Mouse (Mus musculus) left cerebral cortex, postnatal 14 days (tissue): ENCODE measurements around the gene 4833439L19Rik. TPM values are rescaled to one million over a fixed set of nuclear protein-coding genes. Genes with fewer than 3 reads are reported as not detected.

Source experiments
- DNase-seq, 2 experiments: peaks; one replicate each; pipeline ENCODE4 v3.0.0; 2021 to 2022; ENCODE audit warnings: low spot score in 2 of 2, mixed read lengths in 1 of 2
- intact Hi-C: fragments of 180-260 bp; cut with DNase I; formaldehyde crosslinking; loops from one replicate; pipeline ENCODE4 v1.15.1; 2025
- total RNA-seq, 2 experiments: library from RNA; stranded (reverse); gene quantifications; 2 replicates each; pipeline ENCODE4 v1.2.3; 2021

4833439L19Rik gene
- total RNA-seq, 2 experiments from 2014 or later = 149 to 151 TPM

- intact Hi-C loops = no loop called here
- no peak for DNase-seq
Measured at GRCm38 (mm10) chr13:54589414-54589995, 24.3 kb upstream of the 4833439L19Rik start.

DNA sequence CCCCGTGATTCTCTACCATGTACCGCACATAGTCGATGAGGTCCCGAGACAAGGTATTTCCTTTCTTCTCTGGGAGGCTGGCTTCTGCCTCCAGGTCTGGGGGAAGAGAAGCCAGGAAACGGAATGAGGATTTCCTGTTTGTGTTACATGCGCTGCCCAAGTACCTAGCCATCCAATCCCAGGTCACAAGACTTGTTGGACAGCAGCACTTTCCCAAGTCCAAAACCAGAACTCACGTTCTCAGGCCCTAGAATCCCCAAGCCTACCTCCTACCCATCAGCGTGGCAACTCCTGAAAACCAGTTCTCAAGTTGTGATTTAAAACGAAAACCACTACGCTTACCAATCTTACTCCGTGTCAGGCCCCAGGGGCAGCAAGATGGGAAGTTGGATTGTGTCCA lies 20.6 kb upstream of the 4833439L19Rik start:
- no peak for DNase-seq
- intact Hi-C loops = no loop called here

DNA sequence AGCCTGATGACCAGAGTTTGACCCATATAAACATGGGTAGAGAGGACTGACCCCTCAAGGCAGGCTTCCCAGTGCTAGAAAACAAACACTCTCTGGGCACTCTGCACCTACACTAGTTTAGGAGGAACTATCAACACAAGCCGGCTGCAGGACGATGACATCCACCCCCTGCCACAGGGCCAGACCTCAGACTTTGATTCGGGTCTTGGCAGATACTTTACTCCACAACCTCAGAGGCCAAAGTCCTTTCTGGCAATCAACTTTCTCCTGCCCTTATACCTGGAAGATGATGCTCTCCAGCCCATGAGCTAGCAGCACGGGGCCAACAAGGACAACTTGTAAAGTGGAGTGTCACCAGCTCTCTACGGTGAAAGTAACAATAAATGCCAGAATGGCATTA lies 17.6 kb upstream of the 4833439L19Rik start:
- DNase-seq = no peak
- intact Hi-C loops = no loop called here

GRCm38 (mm10) chr13:54582126-54582525 lies 16.9 kb upstream of the 4833439L19Rik start:
- intact Hi-C loops = no loop called here
- DNase-seq = no peak

DNA sequence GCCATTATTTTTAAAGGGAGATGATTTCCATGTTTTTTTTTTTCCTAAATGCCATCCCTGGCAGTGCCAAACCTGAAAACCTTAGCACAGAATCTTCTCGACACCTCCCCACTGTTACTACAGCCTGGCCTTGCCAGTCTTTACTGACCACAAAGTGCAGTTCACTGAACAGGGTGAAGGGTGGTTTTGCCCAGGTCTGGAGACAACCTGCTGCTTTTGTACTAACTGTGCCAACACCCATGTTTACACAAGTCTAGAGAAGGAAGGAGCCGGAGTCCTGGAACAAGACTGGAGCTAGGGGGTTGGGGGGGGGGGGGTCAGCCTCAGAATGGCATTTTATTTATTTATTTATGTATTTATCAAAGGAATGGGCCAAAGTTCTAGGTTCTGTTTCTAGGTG lies 16.1 kb upstream of the 4833439L19Rik start:
- intact Hi-C loops = no loop called here
- DNase-seq = no peak

- intact Hi-C loops = no loop called here
- DNase-seq = no peak
Measured at GRCm38 (mm10) chr13:54577652-54578507, 12.6 kb upstream of the 4833439L19Rik start.

- no peak for DNase-seq
- intact Hi-C loops = no loop called here
Measured at GRCm38 (mm10) chr13:54575489-54575888, 10.3 kb upstream of the 4833439L19Rik start.

DNA sequence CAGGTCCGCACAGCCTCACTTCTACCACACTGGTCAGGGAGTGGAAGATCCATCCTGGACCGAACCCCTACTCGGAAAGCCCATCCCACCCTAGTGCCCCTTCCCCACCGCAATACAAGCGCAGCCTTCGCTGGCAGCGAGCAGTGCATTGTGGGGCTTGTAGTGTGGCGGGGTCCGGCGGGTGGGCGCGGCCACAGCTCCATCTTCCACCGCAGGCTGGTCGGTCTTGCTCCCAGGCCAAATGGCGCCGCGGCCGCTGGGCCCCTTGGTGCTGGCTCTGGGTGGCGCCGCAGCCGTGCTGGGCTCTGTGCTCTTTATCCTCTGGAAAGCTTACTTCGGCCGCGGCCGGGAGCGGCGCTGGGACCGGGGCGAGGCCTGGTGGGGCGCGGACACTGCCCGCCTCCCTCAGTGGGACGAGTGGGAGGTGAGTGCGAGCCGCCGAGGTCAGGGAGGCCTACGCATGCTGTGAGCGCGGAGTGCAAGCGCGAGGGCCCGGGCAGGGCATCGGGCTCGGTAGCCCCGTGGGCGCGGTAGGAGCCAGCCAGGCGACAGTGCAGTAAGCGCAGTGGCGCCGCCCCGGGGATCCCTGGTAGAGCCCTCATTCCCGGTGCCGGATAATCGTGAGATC lies 9.7 kb upstream of the 4833439L19Rik start, which contains the start of gene Arl10:
Gene Arl10, plus strand, starts transcription at position 162 of the 628 bp plus-strand sequence.
- peak in 1 of 2 experiments; percentile 73 for DNase-seq
- intact Hi-C loops = no loop called here

- no peak for DNase-seq
- intact Hi-C loops = no loop called here
Measured at GRCm38 (mm10) chr13:54572621-54573020, 7.4 kb upstream of the 4833439L19Rik start.

DNA sequence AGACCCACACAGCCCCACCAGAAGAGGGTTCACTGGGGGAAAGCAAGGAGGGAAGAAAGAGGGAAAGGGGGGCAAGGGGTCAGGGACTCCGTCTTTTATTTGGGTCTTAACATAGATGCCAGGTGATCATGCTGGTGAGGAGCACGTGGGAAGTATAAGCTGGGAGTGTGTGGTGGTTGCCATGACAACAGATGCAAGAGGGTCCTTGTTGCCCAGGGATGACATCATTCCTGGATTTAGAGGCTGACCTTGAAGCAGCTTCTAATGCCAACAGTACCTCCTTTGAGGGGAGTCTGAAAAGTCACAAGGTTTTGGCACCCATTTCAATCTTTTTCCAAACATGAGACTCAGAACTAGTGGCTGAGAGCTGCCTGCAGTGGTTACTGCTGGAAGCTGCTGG lies 6.4 kb upstream of the 4833439L19Rik start:
- peak in 1 of 2 experiments; percentile 60 for DNase-seq
- intact Hi-C loops = no loop called here

GRCm38 (mm10) chr13:54570736-54571135 lies 5.5 kb upstream of the 4833439L19Rik start:
- no peak for DNase-seq
- intact Hi-C loops = no loop called here

DNA sequence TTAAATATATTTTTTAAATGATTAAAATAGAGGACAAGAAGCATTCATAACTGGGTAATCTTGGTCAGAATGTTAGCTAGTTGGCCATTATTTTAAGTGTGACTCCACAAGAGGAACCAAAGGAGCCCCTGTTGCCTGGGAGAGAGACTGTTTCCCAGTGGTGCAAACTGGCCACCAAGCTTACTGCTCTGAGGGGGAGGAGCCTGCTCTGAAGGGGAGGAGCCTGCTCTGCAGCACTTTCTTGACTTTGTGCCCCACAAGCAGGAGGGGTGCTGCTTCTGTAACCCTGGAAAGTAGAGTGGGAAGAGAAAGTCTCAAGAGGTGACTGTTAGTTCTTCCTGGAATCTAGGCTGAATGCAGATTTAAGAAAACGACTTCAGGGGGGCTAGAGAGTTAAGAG lies 4.0 kb upstream of the 4833439L19Rik start:
- no peak for DNase-seq
- intact Hi-C loops = no loop called here

DNA sequence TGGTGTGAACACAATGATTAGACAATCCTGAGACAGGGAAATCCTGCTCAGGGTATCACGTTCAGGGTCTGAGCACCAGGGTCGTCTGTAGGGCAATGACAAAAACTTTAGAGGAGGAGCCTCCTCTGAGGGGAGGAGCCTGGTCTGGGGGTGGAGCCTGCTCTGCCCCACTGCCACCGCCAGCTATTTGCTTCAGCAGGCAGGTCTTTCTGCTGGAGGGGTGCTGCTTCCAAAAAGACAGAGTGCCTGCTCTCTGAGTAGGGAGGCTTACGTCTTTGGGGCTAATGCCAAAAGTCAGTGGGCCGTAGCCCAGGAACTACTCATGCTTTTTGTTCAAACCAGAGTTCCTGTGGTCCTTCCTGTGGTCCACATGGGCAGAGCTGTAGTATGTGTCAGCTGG lies 3.1 kb upstream of the 4833439L19Rik start:
- DNase-seq = no peak
- intact Hi-C loops = no loop called here

GRCm38 (mm10) chr13:54565594-54566345 lies 535 bp upstream of the 4833439L19Rik start:
- intact Hi-C loops = no loop called here
- DNase-seq = peak; percentile 56 to 60

DNA sequence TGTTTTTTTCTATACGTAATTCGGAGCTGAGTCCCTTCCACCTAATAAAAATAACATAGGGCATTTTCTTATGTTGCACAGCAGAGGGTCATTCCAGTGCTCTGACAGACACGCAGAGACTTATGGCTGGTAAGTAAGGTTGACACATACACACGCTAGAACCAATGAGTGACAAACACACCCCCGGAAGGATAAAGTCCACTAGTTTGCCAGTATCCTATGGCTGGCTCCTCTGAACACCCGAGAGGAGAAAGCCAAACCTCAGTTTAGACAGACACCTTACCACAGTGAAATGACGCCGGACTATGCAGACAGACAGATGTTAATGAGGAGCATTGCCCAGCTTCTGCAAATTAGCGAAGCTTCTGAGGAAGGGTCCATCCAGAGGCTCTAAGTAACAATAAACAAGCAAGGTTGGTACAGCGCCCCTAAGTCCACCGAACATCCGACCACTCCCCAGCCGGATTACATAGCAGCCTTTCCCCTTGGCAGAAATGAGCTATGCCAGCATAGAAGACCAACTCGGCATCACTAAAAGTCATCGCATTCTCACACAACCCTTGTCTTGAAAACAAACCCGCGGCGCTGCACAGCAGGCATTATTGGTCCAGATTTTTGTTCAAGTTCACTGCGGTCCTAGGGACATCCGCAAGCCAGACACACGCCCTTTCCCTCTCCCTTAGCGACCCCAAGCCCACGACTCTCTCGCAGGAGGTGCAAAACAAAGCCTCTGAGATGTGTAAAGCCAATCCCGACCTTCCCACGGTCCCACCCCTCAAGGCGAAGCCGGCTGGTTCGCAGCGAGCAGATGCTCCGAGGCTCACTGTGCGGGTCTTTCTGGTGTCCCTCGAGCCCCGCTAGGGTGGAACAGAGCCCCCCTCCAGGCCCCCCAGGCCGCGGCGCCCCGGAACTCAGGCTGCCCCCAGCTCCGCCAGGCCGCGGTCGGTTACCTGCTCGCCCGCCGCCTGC lies 719 bp downstream of the 4833439L19Rik start:
- DNase-seq = no peak
- intact Hi-C loops = no loop called here

DNA sequence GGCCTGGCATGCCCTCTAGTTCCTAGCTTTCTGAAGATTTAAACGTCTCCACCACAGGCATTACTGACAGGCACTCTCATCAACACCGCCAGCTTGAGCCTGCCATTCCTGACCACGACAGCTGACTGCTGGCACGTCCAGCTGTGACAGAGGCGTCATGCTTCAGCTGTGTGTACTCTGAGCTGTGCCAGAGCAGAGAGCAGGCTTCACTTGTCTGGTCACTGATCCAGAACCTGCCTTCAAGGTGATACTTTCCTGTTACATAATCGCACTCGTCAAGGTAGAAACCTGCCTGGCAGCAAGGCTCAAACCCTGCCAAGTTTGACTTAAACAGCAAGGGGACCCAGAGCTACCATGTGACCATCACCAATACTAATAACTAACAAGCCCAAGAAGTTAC lies 2.7 kb downstream of the 4833439L19Rik start:
- intact Hi-C loops = no loop called here
- DNase-seq = no peak

DNA sequence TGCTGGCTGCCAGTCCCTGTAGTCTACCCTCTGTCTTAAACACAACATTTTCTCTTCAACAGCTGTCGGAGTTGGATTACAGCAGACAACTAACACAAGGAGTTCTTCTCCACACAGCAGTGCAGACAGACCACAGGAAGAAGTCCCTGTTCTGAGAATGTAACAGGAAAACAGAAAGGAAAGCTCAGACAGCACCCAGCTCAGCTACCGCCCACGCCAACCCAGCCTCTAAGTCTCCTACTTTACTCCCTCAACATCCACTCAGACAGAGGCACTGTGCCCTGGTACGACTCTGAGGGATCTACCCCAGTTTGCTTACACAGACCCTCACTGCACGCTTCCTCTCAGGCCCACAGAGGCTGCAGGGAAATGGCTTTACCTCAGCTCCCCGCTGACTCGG lies 4.6 kb downstream of the 4833439L19Rik start:
- intact Hi-C loops = no loop called here
- no peak for DNase-seq

GRCm38 (mm10) chr13:54559656-54560055 lies 5.6 kb downstream of the 4833439L19Rik start:
- intact Hi-C loops = loop anchor here (10.0 kb wide), 1 partner anchor 95 kb away; the partner anchor contains the start of gene Thoc3
- no peak for DNase-seq

- DNase-seq = no peak
- intact Hi-C loops = loop anchor here (10.0 kb wide), 1 partner anchor 93 kb away; the partner anchor contains the start of gene Thoc3
Measured at GRCm38 (mm10) chr13:54557652-54558051, 7.6 kb downstream of the 4833439L19Rik start.
